Mouse (Mus musculus) urinary bladder, postnatal 25 days (tissue): ENCODE data around the gene Col5a2.
"Not testable (repeated sequence)": the region's sequence is repeated elsewhere in the genome, so short reads cannot be mapped to it uniquely, and the experiment has no call there.

Source experiments
- DNase-seq: peaks from one replicate; pipeline ENCODE4 v3.0.0; 2022; ENCODE audit warnings: low spot score

The Col5a2 gene

DNA sequence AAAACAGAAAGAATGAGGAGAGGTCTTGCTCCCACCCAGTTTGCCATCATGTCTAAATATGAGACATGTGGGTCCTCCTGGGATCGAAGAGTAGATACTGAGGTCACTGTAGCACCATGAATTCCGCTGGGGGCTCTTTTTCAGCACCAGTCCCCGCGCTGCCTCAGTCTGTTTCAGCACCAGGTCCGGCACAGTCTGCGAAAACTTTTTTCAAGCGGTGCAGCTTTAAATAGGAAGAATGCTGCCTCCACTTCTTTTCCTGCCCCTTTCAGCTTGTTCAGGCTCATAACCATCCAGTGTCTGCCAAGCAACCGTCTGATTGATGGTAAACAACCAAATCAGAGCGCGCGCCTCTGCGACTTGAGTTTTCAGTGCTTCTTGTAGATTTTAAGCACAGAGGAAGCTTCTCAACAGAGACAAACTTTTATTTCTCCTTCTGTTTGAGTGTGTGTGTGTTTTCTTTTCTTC is at the start of gene Col5a2:
Gene Col5a2 (minus strand): TSS at position 418 of the 468 bp plus-strand sequence.
- peak; percentile 35 for DNase-seq

DNA sequence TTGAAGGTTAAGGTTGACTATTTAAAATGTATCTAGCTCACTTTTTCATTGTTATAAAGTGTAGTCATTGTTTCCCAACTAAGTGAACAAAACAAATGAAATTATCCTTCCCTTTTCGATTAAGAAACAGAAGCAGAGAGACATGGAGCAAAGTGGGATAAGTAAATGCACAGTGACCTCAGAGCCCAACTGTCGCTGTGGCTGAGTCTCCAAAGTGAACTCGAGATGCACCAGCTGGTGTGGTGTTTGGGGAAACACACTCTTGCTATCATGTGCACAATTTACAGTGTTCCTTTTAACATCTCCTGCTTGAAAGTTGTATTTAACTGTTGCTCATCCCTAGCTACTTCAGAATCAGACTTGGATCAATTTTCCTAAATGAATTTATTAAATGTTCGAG is 47.4 kb upstream of the Col5a2 start:
- no peak for DNase-seq

DNA sequence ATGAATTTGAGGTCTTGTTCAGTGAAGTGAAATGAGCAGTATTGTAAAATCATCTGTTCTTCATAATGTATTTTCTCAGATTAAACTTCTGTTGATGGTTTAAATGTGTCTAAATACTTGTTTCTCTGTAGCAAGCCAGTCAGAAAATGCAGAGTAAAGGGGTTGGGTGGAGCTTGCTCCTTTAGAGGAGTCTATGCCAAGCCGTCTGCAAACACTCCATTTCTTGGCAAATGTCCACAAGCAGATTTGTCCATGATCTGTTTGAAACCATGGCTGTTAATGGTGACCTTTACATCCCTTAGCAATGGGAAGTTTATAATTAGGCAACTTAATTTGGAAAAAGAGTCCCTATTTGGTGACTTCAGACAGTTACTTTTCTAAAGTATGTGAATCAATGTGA is 38.8 kb upstream of the Col5a2 start:
- DNase-seq, result peak; percentile 20

DNA sequence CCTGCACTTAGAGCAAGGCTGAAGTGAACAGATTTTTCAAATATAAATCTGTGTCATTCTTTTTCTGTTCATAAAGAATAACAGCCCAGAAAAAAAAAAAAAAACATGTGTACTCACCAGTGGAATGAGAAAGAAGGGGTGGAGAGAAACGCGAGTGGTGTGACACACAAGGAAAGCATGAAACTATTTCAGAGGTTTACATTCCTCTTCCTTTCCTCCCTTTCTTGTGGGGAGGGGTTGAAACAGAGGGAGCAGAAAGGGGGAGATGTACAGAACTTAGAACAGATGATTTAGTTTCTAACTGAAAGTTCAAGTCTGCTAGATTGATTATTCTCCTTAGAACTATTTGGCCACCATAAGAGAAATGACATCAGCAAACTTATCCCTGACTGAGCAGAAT is 38.1 kb upstream of the Col5a2 start:
- no peak for DNase-seq

DNA sequence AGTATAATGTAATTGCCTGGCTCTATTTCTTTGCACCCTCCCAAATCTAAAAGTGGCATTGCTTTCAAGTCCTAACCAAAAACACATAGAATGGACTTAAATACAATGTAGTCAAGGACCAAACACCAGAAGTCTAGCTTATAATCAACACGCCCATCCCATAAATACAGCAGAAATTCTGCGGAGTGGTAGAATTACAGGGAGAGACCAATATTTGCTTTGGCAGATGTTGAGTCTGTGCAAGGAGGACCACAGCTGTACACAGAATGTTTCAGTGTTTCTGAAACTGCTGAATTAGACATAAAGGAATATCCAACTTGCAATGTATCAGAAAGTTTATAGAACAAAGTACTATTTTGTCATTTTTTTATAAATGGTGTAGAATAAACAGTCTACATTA is 28.4 kb upstream of the Col5a2 start:
- no peak for DNase-seq

DNA sequence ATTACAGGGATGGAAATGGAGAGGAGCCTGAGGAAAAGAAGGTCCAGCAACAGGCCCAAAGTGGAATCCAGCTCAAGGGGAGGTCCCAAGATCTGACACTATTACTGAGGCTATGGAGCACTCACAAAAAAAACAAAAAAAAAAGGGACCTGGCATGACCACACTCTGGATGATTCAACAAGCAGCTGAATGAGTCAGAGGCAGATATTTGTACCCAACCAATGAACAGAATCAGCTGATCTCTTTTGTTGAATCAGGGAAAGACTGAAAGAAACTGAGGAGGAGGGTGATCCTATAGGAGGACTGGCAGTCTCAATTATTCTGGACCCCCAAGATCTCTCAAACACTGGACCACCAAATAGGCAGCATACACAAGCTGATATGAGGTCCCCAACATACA is 24.4 kb upstream of the Col5a2 start:
- not testable (repeated sequence) for DNase-seq

DNA sequence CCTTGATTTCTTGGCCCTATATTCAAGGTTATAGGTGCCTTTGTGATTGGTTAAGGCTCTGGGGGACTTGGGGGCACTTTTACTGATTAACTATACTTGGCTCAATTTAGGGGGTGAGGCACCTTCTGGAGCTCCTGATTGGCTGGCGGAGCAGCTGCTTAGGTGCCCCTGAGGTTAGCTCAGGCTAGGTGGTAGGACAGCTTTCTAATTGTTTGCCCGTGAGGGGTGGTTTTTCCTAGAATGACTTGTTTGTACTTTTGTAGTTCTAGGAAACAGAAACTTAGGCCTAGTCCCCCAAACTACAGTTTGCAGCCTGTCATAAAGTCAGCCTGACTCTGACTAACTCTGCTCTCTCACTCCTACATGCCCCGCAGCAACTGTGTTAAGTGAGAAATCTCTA is 20.5 kb upstream of the Col5a2 start:
- no peak for DNase-seq

DNA sequence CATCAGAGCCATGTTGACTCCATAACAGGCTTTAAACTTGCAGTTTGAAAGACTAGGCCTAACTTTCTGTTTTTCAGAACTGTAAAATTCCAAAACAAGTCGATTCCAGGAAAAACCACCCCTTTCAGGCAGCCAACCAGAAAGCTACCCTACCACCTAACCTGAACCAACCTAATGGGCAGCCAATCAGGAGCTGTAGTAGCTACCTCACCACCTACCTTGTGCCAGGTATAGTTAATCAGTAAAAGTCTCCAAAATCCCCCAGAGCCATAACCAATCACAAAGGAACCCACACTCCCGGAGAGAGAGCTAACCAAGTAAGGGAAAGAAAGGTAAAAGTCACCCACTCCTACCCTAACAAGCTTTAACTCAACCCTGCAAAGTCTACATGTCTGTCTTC is 18.4 kb upstream of the Col5a2 start:
- no peak for DNase-seq

DNA sequence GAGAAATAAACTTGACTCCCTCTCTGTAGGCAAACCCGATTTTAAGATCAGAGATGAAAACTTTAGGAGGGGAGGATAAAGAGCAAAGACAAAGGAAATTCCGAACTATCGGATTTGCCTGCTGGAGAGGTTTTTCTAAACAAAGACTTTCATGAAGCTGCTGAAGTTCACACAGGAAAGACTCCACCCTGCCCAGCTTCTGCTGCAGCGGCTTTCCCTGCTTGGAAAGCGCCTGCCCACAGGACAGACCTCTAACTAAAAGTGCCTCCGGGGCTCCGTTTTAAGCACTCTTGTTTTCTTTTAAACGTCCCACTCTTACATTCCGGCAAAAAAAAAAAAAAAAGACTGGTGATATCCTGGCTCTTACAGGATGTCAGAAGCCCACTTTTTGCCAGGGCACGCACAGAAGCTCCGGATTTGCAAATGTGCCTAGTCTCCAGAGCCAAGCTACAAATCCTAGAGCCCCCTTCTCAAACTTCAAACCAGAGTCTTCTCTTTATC is 791 bp downstream of the Col5a2 start:
- DNase-seq, result peak; percentile 6

DNA sequence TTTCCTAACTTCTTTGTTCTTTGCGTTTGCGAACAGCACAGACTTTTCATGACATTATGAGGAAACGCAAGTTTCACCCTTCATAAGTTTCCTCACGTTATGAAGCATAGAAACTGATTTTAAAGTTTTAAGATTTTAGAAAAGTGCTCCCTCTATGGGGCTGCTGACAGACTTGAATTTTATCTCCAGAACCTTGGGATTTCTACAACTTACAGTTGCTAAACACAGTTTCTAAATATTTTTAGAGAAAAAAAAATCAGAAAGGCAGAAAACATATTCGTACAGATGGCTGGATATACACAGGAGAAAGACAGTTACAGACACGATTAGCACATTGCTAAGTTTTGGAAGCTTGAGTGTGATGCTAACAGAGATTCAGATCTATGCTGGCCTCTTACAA is 1.6 kb downstream of the Col5a2 start:
- no peak for DNase-seq

DNA sequence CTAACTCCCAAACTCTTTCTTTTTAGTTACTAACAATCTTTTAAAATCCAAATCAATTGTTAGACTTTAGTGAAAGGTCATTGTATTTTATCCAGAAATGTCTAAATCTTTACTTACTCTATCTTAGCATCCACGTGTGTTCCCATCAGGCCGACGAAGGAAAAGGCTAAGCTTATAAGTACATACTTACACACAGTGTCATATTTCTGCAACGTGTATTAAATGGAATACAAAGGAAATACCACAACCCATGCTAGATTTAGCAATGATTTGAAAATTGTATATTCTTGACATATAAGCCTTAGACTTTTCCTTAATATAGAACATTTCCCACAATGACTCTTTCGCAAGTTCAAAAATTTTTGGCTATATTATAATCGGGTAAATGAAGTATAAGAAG is 2.6 kb downstream of the Col5a2 start:
- DNase-seq, result no peak

DNA sequence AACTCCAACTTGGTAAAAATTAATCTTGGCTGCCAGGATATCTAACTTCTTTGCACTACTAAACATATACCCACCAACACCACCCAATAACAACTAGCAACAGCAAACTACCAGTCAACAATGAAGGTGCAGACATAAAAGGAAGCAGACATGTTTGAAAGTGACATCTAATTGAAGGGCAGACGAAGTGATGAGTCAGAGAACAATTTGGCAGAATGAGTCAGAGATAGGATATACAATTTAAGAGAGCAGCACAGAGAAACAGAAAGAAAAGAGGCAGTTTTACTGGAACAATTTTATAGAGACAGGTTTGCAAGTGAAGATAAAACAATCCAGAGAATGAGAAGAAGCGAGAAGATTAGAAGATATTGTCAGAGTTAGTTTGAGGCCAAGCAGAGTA is 8.1 kb downstream of the Col5a2 start:
- DNase-seq, result no peak

DNA sequence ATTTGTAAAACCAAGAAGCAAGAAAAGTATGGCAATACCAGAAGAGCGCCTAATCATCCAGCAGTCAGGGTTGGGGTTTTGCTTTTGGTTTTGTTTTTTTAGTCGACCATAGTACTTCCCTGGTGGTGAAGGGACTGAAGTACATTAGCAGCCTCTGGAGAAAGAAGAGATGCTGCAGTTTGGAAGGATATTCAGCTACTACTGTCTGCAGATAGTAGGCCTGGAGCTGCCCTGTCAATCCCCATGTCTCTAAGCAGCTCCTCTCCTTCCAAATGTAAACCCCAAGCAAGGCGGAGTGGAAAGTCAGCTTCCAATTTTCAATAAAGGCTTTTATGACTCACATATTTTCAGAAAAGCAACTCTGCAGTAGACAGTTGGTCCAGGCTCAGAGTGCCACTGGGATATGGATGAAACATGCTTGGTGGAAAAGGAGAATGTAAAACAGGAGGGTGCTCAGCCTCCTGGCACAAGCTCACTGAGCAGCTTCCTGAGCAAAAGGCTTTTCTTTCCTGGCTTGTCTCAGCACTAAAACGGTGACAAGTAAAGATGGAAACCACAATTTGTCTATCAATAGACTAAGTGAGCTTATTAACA is 10.9 kb downstream of the Col5a2 start:
- no peak for DNase-seq

DNA sequence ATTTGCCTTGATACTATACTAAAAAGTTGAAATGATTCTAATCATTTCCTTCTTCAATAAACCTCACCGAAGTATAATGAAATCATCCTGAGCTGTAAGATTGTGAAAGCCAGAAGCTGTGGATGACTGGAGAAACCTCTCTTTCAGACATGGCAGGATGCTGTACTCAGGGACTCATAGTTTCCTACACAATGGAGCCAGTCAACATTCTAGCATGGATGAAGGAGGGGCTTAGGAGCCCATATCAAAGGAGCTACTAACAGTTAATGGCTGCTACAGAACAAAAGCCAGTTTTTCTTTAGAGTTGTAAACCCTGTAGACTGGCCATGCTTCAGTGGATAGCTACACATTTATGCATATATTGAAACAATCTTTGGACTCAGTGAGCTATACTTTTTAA is 12.6 kb downstream of the Col5a2 start:
- DNase-seq, result no peak

DNA sequence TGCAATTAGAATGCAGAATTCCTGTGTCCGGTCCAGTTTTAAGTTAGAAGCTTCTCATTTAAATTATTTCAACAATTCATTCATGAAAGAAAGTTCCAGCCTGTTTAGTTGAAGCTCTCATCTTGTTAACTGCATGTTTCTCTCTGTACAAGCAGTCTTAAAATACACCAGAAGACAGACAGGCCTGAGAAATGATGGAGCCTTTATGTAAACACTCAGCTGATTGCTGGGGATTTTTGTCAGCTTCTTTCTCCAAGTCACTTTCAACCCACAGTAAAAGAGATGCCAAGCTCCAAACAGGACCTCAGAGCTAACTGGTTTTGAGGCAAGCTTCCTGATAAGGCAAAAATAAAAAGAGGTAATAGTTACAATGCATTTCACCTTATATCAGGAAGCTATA is 14.8 kb downstream of the Col5a2 start:
- DNase-seq, result no peak

DNA sequence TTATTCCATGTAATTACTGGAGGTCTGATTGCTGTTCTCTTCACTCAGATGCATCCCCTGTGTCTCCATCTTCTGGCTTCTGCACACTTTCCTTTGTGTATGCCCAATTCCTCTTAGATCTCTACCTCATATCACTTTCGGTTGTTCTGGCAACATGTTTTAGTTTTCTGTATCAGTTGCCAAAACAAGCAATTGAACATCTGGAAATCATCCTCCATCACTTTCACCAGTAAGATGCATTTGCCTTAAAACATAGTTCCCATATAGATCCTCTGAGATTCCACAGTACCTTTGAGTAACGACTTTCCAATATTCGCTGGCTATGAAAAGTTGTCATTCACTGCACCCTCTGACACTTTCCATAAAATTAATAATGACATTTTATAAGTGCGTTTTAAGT is 20.1 kb downstream of the Col5a2 start:
- DNase-seq, result no peak

DNA sequence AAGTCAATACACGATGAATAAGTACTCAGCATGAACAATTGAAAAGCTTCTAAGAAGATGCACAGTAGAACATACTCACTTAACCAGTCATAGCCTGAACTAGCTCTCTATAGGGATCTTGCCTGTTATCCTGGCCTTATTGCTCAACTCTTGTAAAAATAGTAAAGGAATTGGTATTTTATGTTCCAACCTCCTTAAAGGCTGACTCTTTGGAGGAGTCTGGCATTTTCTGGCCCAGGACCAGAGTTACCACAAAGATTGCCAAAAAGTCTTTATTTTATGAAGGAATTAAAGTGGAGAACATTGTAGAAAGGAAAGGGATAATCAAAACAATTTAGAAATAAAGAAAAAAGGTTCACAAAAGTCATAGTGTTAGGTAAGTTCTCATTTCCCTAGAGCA is 21.2 kb downstream of the Col5a2 start:
- DNase-seq, result no peak

DNA sequence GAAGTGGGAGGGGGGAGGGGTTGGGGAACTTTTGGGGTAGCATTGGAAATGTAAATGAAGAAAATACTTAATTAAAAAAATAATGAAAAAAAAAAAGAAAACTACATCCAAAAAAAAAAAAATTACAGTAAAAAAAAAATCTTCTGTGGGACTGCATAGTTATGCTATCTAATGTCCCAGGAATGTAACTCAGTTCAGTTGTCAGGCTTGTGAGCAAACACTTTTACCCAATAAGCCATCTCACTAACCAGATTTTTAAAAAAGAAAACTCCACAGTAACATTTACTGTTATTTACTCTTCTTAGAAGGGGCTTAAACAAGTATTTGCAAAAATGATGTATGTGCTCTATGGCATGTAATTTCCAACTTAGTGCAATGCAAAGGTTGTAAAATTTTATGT is 24.0 kb downstream of the Col5a2 start:
- DNase-seq, result no peak

DNA sequence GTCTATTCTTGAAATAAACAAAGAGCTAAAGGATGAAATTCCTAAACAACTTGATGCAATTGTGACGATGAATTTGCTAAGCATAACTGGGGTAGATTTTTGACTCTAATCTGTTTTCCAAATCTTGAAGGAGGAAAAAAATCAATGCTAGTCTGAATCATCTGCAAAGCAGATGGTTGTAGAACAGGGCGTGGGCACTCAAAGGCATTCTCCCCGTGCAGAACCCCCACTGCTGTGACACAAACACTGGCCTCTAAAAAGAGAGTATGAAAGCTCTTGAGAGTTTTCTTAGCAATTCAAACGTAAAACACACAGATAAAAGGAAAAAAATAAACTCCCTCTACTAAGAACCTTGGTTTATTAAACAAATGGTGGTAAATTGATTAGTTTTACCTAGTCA is 30.3 kb downstream of the Col5a2 start:
- DNase-seq, result no peak

DNA sequence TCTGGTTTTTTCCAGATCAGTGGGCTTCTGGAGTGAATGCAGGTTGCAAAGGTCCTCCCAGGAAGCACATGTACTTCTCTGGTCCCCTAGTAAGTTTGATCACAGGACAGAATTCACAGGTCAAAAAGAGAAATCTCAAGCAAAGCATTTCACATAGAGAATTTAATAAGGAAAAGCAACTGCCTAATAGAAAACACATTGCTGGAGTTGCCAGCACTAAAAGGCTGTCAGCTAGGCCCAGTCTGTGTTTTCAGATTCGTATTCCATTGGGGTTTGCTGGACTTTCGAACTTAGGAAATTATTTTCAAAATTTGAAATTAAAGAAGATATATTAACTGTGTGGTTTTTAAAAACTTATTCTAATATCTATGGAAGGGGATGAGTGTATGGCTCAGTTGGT is 42.3 kb downstream of the Col5a2 start:
- no peak for DNase-seq

DNA sequence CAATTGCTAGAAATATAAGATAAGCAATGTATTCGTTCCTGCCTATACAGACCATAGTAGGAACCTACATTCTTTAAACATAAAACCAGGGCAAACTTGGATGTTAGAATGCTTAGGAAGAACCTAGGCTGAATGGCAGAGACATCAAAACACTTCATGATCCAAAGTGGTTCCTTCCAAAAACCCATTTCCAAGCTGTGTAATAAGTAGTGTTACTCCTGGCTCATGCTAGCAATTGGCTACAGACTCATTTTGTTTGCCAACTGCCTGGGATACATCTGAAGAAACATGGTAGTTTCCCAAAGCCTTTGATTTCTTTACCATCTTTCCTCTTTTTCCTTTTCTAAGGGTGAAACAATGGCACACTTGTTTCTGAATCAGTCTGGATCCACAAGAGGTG is 47.3 kb downstream of the Col5a2 start:
- no peak for DNase-seq

DNA sequence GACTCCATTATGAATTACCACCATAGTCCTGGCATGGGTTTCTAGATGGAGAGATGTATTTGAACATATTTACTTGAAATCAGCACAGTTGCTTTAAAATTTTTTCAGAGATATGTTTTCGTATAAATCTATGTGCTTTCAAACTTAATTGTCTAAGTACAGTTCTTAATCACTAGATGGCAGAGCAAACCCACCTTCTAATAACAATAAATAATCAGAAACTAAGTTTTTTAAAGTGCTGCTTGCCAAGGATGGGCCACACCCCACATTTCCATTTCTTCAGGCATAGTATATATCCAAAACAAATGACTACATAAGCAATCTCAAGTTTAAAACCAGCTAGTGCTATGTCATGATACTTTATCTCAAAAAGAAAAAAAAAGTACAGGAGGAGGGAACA is 54.2 kb downstream of the Col5a2 start:
- no peak for DNase-seq

DNA sequence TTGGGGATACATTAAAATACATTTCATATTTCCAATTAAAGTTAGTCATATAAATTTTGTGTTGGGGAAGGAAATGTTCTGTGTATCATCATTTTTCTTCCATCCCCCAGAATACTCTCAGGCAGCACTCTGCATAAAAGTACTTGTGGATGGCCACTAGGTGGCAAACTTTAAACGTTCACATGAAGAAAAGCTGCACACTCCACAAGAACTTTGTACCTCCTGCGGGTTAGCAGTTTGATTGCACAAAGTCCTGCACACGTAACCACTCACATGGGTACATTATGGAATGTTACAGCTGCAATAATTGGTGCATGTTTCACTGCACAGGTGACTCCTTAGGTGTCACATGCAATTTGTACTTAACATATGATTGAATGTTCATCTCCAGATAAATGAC is 71.2 kb downstream of the Col5a2 start:
- DNase-seq, result peak; percentile 30

DNA sequence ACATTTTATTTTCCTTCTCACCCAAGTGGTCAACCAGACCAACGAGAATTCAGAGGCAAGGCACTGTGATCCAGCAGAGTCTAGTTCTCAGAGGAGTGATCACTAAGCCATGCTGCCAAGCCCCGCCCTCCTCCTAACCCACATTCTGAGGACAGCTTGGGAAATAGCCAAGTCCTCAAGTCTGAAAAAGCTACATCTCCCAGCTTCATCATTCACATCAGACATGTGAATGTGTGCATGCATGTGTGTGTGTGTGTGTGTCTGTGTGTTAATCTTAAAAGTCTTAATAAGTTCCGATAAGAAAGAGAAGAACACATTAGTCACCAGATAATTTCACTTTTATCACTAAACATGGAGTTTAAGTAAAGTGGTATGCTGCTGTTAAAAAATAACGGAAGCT is 72.6 kb downstream of the Col5a2 start:
- peak; percentile 32 for DNase-seq

DNA sequence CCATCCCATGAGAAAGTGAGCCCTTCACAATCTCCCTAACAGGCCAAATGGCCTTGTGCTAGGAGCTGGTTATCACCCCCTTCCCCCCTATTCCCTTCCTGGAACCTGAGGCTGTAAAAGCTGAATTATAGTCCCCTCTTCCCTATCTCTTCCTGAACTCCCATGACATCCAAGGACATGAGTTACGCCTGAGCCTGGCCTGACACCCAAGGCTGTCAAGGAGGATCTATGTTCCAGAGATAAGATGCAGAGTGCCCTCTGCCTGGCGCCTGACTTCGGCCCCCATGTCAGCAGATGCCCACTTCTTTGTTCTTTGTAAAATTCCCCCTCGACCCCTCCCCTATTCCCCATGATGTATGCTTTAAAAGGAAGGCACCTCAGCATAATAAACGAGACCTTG is 73.9 kb downstream of the Col5a2 start:
- DNase-seq, result not testable (repeated sequence)
